Mouse (Mus musculus): ENCODE results near the gene Hamp. TPM values are rescaled to one million over a fixed set of nuclear protein-coding genes. Genes with fewer than 3 reads are reported as not detected.

Gene Hamp
- total RNA-seq, 2 experiments from 2014 or later = 5.1 to 28.3 TPM

GRCm38 (mm10) chr7:30914732-30915131, 29.1 kb downstream of the Hamp start, which contains the start of gene Mag:
Gene Mag, minus strand, starts transcription at chr7:30914873.
- intact Hi-C loops (cut with DNase I) = no loop called here
- DNase-seq = no peak

GRCm38 (mm10) chr7:30909773-30910172, 34.1 kb downstream of the Hamp start:
- DNase-seq = no peak
- intact Hi-C loops (cut with DNase I) = no loop called here

DNA sequence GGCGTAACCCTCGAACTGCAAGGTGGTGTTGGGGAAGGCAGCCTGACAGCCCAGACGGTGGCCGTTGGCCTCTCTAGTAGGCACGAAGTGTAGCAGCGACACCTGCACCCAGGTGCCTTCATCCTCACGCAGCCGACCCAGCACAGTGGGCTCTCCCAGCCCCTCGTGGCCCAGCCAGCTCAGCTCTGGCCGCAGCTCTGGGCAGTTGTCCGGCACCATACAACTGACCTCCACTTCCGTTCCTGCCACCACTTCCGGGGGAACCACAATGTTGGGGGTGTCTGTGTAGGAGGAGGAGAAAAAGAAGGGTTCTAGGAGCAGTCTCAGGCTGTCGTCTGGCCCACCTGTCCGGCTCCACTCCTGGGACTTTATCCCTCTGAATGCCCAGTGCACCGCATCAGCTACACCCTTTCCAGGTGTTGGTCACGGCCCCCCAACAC, 34.8 kb downstream of the Hamp start:
- intact Hi-C loops (cut with DNase I) = no loop called here
- no peak for DNase-seq

GRCm38 (mm10) chr7:30908277-30908991, 35.4 kb downstream of the Hamp start:
- intact Hi-C loops (cut with DNase I) = no loop called here
- DNase-seq = no peak

DNA sequence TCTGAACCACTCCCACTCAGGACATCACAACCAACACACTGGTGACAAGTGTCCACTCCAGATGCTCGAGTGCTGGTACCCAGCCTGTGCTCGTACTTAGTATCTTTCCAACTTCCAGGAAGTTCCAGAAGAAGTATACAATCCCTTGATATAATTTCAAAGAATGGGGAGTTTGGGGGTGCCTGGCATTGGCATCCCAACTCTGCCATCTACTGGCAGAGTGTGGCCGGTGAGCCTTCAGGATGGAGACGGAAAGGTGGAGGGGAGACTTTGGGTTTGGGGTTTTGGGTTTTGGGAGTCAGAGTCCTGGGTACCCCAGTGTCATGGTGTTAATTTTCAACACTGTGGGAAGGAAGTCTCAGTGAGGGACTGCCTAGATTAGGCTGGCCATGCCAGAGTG, 39.8 kb downstream of the Hamp start:
- DNase-seq = peak in 1 of 2 experiments; percentile 17
- intact Hi-C loops (cut with DNase I) = no loop called here

DNA sequence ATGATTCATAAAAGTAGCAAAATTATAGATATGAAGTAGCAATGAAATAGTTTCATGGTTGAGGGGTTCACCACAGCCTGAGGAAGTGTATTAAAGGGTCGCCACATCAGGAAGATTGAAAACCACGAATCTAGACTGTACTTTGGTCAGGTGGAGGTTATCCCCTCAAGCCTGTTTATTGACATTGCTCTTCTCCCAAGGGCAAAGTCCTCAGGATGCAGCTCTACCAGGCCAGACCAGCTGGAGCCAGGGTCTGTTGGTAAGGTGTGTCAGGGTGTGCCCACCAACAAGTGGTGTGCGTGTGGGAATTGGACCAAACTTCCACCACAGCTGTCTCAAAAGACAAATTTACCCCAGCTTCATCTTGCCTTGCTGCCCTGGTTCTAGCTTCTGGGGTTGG, 48.6 kb downstream of the Hamp start:
- DNase-seq = no peak
- intact Hi-C loops (cut with DNase I) = no loop called here

DNA sequence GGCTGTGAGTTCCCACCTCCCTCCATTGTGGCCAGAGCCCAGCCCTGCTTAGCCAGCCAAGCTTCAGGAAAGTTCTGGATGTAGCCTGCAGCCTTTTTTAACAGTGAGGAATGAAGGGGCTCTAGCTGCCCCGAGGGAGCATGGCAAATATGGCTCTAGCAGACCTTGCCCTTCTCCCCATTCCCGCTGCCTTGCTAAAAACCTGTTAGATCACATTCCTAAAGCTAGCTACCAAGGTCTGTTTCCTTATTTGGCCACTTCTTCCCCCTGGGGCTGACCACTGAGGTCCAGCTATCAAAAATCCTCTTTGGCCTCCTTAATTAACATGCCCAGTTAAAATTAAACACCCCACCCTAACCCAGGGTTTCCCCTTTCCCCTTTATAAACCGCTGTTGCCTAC, 51.3 kb downstream of the Hamp start:
- intact Hi-C loops (cut with DNase I) = no loop called here
- DNase-seq = no peak

Other genes starting within 250 kb of the Hamp start
- gene 2200002J24Rik, start 245.1 kb downstream of the Hamp start, total RNA-seq (2021) = not detected
- under 1 TPM in 1 of 2 experiments, not detected in 1; 0.15 TPM for gene Atp4a, start 231.8 kb downstream of the Hamp start, total RNA-seq (2021)
- gene Tmem147, start 214.5 kb downstream of the Hamp start, total RNA-seq (2021) = 100 to 1,000 TPM; 238 to 243 TPM
- not detected for gene Gapdhs, start 200.4 kb downstream of the Hamp start, total RNA-seq (2021)
- 1 to 10 TPM; 4.3 to 5.5 TPM for gene Sbsn, start 192.6 kb downstream of the Hamp start, total RNA-seq (2021)
- gene Dmkn, start 180.3 kb downstream of the Hamp start, total RNA-seq (2021) = 1 to 10 TPM; 4.8 to 7.0 TPM
- gene Krtdap, start 156.1 kb downstream of the Hamp start, total RNA-seq (2021) = not detected
- gene Ffar2, start 120.3 kb downstream of the Hamp start, total RNA-seq (2021) = under 1 TPM; 0.34 to 0.74 TPM
- gene Ffar3, start 87.9 kb downstream of the Hamp start, total RNA-seq (2021) = not detected
- gene Ffar1, start 82.5 kb downstream of the Hamp start, total RNA-seq (2021) = not detected
- under 1 TPM; 0.39 to 0.43 TPM for gene Cd22, start 63.7 kb downstream of the Hamp start, total RNA-seq (2021)
- under 1 TPM; 0.15 to 0.22 TPM for gene Mag, start 29.2 kb downstream of the Hamp start, total RNA-seq (2021)
- 1 to 10 TPM; 1.9 to 5.4 TPM for gene Hamp2, start 19.4 kb downstream of the Hamp start, total RNA-seq (2021)
- 100 to 1,000 TPM in 1 of 2 experiments, 10 to 100 TPM in 1; 90.2 to 103 TPM for gene Usf2, start 12.8 kb upstream of the Hamp start, total RNA-seq (2021)
- gene Lsr, start 29.4 kb upstream of the Hamp start, total RNA-seq (2021) = 1 to 10 TPM; 4.2 to 5.0 TPM
- under 1 TPM in 1 of 2 experiments, not detected in 1; 0.60 TPM for gene Fam187b, start 29.8 kb upstream of the Hamp start, total RNA-seq (2021)
- gene Fxyd5, start 98.4 kb upstream of the Hamp start, total RNA-seq (2021) = 10 to 100 TPM; 28.8 to 29.2 TPM
- 1 to 10 TPM; 1.1 to 1.3 TPM for gene Fxyd7, start 107.4 kb upstream of the Hamp start, total RNA-seq (2021)
- gene Fxyd1, start 113.2 kb upstream of the Hamp start, total RNA-seq (2021) = 100 to 1,000 TPM; 712 to 747 TPM
- 1 to 10 TPM; 2.8 to 3.5 TPM for gene Lgi4, start 115.3 kb upstream of the Hamp start, total RNA-seq (2021)
- gene Fxyd3, start 132.7 kb upstream of the Hamp start, total RNA-seq (2021) = 1 to 10 TPM; 2.7 to 5.2 TPM
- 1 to 10 TPM; 2.1 to 2.3 TPM for gene Hpn, start 171.3 kb upstream of the Hamp start, total RNA-seq (2021)
- gene Scn1b, start 183.0 kb upstream of the Hamp start, total RNA-seq (2021) = 10 to 100 TPM; 17.9 to 18.4 TPM
- gene Gramd1a, start 211.9 kb upstream of the Hamp start, total RNA-seq (2021) = 10 to 100 TPM; 30.3 to 34.1 TPM

All from heart, postnatal 14 days (tissue).